Mouse (Mus musculus): ENCODE results near the gene Arhgef2. TPM values are rescaled to one million over a fixed set of nuclear protein-coding genes. Genes with fewer than 3 reads are reported as not detected.

Gene Arhgef2
- polyA plus RNA-seq, 1 experiment from 2014 or later, result 210 TPM

DNA sequence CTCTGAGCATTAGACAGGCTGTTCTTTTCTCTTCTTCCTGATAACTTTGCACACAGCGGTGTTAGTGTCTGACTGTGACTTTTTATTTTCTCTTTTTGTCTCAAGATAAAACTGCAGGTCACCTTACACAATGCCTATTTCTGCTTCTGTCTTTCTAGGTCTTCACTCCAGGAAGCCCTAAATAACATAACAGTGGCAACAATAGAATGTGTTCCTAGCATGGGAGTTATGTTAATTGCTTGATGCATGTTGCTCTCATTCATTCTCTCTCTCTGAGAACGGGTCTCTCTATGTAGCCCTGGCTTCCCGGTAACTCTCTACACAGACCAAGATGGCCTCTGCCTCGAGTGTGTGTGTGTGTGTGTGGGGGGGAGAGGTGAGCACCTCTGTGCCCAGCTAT lies 3.3 kb upstream of the Arhgef2 start:
- ATAC-seq, result no peak
- no peak overlapping the region for H3K9ac ChIP-seq (replicated peaks; ENCODE audit: low read depth, low read length)
- no peak overlapping the region for H3K4me3 ChIP-seq (replicated peaks; ENCODE audit: low read length)
- 70% methylated on average over 4 of the region's 4 CpGs for WGBS
- H3K27ac ChIP-seq (ENCODE audit: low read length), result no peak overlapping the region
- H3K4me2 ChIP-seq (ENCODE audit: low read length), result no peak overlapping the region
- no peaks in the 10 kb centered on the region for H3K27me3 ChIP-seq (replicated peaks; ENCODE audit: control insufficient read depth, insufficient read depth, low read length)
- H3K36me3 ChIP-seq (ENCODE audit: control insufficient read depth, insufficient read depth), result no peaks in the 10 kb centered on the region
- peaks cover 3% of the 10 kb centered on the region; the same call in 1 of the 2 replicates for H3K4me1 ChIP-seq (replicated peaks; ENCODE audit: control insufficient read depth, insufficient read depth, low read length)
- H3K9me3 ChIP-seq (ENCODE audit: control insufficient read depth, low read length), result no peaks in the 10 kb centered on the region

- WGBS, result 30% methylated on average over 6 of the region's 6 CpGs
- no peaks in the 10 kb centered on the region for H3K36me3 ChIP-seq (ENCODE audit: control insufficient read depth, insufficient read depth)
- H3K27me3 ChIP-seq (replicated peaks; ENCODE audit: control insufficient read depth, insufficient read depth, low read length), result no peaks in the 10 kb centered on the region
- no peak overlapping the region for H3K27ac ChIP-seq (ENCODE audit: low read length)
- ATAC-seq, result no peak
- no peak overlapping the region for H3K9ac ChIP-seq (replicated peaks; ENCODE audit: low read depth, low read length)
- no peak overlapping the region for H3K4me3 ChIP-seq (replicated peaks; ENCODE audit: low read length)
- H3K9me3 ChIP-seq (ENCODE audit: control insufficient read depth, low read length), result no peaks in the 10 kb centered on the region
- peaks cover 7% of the 10 kb centered on the region for H3K4me1 ChIP-seq (replicated peaks; ENCODE audit: control insufficient read depth, insufficient read depth, low read length)
- no peak overlapping the region for H3K4me2 ChIP-seq (ENCODE audit: low read length)
Measured at GRCm38 (mm10) chr3:88603714-88604161, 2.0 kb upstream of the Arhgef2 start.

GRCm38 (mm10) chr3:88604863-88605262 lies 903 bp upstream of the Arhgef2 start:
- 90% methylated on average over 7 of the region's 7 CpGs for WGBS

DNA sequence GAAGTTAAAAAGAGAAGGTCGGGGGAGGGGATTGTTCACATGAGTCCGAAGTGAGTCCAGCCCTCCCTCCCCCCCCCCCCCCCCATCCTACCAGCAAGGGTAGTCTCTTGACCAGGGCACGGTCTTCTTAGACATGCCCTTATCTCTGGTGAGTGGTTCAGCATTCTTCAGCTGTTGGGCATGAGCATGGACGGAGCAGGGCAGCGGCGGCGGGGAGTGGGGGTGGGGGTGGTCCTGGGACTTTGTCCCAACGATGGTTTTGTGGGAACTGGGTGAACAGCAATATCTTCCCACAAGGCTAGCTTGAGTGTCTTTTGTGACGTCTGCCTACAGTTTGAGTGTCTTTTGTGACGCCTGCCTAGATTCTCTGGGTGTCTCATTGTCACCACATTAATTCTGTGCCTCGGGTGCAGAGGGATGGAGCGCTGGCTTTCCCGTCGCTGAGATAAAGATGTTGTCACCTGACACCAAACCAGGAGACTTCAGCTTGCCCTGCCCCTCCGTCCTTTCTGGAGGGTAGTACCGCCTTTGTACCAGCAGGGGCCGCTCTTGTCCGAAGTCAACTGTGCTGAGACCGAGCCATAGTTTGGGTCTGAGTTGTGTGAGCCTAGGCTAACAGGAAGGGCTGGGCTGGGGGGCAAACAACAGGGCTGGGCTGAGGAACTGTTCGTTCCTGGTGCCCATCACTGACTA lies 1.4 kb downstream of the Arhgef2 start:
- under 1% methylated on average over 20 of the region's 20 CpGs for WGBS
- Histone ChIP-seq H3K4me2 (ENCODE audit: low read length) (peak overlapping the region; percentile 51), H3K9ac (replicated peaks; ENCODE audit: low read depth, low read length) (peak overlapping the region; percentile 40), H3K27ac (ENCODE audit: low read length) (no peak overlapping the region), H3K36me3 (ENCODE audit: control insufficient read depth, insufficient read depth) (no peaks in the 10 kb centered on the region), H3K4me1 (replicated peaks; ENCODE audit: control insufficient read depth, insufficient read depth, low read length) (peaks cover 7% of the 10 kb centered on the region), H3K27me3 (replicated peaks; ENCODE audit: control insufficient read depth, insufficient read depth, low read length) (no peaks in the 10 kb centered on the region), H3K9me3 (ENCODE audit: control insufficient read depth, low read length) (no peaks in the 10 kb centered on the region), H3K4me3 (replicated peaks; ENCODE audit: low read length) (peak overlapping the region; percentile 29)
- ATAC-seq, result peak; percentile 91

More at GRCm38 (mm10) chr3:88604863-88605262, 903 bp upstream of the Arhgef2 start:
- H3K9me3 ChIP-seq (ENCODE audit: control insufficient read depth, low read length), result no peaks in the 10 kb centered on the region
- no peak overlapping the region for H3K4me3 ChIP-seq (replicated peaks; ENCODE audit: low read length)
- no peak overlapping the region for H3K27ac ChIP-seq (ENCODE audit: low read length)
- no peak overlapping the region for H3K9ac ChIP-seq (replicated peaks; ENCODE audit: low read depth, low read length)
- no peaks in the 10 kb centered on the region for H3K36me3 ChIP-seq (ENCODE audit: control insufficient read depth, insufficient read depth)
- H3K4me1 ChIP-seq (replicated peaks; ENCODE audit: control insufficient read depth, insufficient read depth, low read length), result peaks cover 7% of the 10 kb centered on the region
- H3K27me3 ChIP-seq (replicated peaks; ENCODE audit: control insufficient read depth, insufficient read depth, low read length), result no peaks in the 10 kb centered on the region
- no peak overlapping the region for H3K4me2 ChIP-seq (ENCODE audit: low read length)
- no peak for ATAC-seq

DNA sequence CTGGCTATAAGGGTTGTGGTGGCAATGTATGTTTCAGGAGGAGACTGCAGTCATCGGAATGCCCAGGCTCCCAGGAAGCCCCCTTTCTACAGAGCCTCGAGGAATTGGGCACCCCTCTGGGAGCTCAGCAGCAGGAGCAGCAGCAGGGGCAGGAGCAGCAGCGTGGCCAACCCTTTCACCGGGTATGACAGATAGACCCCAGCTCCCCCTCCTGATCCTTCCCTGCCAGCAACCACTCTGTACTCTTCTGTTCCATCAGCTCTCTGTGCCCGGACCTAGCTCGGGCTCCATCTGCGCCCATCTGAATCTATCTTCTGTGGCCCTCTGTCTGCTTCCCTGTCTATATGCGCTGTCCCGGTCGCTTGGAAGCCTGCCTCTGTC lies 2.0 kb downstream of the Arhgef2 start:
- peaks cover 7% of the 10 kb centered on the region for H3K4me1 ChIP-seq (replicated peaks; ENCODE audit: control insufficient read depth, insufficient read depth, low read length)
- H3K4me3 ChIP-seq (replicated peaks; ENCODE audit: low read length), result peak overlapping the region; percentile 21
- ATAC-seq, result peak; percentile 67
- H3K4me2 ChIP-seq (ENCODE audit: low read length), result peak overlapping the region; percentile 51
- no peak overlapping the region for H3K27ac ChIP-seq (ENCODE audit: low read length)
- no peaks in the 10 kb centered on the region for H3K9me3 ChIP-seq (ENCODE audit: control insufficient read depth, low read length)
- H3K27me3 ChIP-seq (replicated peaks; ENCODE audit: control insufficient read depth, insufficient read depth, low read length), result no peaks in the 10 kb centered on the region
- 21% methylated on average over 10 of the region's 10 CpGs for WGBS
- H3K36me3 ChIP-seq (ENCODE audit: control insufficient read depth, insufficient read depth), result no peaks in the 10 kb centered on the region
- H3K9ac ChIP-seq (replicated peaks; ENCODE audit: low read depth, low read length), result peak overlapping the region; percentile 36; the same call in 1 of the 2 replicates

GRCm38 (mm10) chr3:88609066-88609465 lies 3.3 kb downstream of the Arhgef2 start:
- H3K4me3 ChIP-seq (replicated peaks; ENCODE audit: low read length), result no peak overlapping the region
- WGBS, result 85% methylated on average over 4 of the region's 4 CpGs
- ATAC-seq, result no peak
- H3K4me1 ChIP-seq (replicated peaks; ENCODE audit: control insufficient read depth, insufficient read depth, low read length), result peaks cover 7% of the 10 kb centered on the region
- no peak overlapping the region for H3K4me2 ChIP-seq (ENCODE audit: low read length)
- no peak overlapping the region for H3K27ac ChIP-seq (ENCODE audit: low read length)
- no peaks in the 10 kb centered on the region for H3K36me3 ChIP-seq (ENCODE audit: control insufficient read depth, insufficient read depth)
- no peak overlapping the region for H3K9ac ChIP-seq (replicated peaks; ENCODE audit: low read depth, low read length)
- H3K27me3 ChIP-seq (replicated peaks; ENCODE audit: control insufficient read depth, insufficient read depth, low read length), result no peaks in the 10 kb centered on the region
- H3K9me3 ChIP-seq (ENCODE audit: control insufficient read depth, low read length), result no peaks in the 10 kb centered on the region

DNA sequence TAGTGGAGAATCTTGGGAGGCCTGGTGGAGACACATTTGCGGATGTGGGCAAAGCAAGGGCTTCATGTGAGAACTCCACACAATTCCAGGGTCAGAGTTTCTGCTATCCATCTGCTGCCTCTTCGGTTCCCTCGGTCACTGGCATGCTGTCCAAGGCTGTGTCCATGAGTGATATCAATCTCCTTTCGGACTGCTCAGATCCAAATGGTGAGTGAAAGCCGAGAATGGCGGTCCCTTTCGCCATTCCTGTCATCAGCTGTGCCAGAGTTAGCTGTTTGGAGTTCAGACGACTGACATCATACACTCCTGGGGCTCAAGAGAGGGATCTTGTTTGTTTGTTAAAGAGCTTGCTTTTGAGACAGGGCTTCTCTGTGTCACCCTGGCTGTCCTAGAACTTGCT lies 8.7 kb downstream of the Arhgef2 start:
- H3K4me1 ChIP-seq (replicated peaks; ENCODE audit: control insufficient read depth, insufficient read depth, low read length), result peaks cover 11% of the 10 kb centered on the region
- no peak overlapping the region for H3K9ac ChIP-seq (replicated peaks; ENCODE audit: low read depth, low read length)
- H3K9me3 ChIP-seq (ENCODE audit: control insufficient read depth, low read length), result no peaks in the 10 kb centered on the region
- 82% methylated on average over 8 of the region's 8 CpGs for WGBS
- no peaks in the 10 kb centered on the region for H3K27me3 ChIP-seq (replicated peaks; ENCODE audit: control insufficient read depth, insufficient read depth, low read length)
- no peak overlapping the region for H3K27ac ChIP-seq (ENCODE audit: low read length)
- ATAC-seq, result no peak
- H3K4me3 ChIP-seq (replicated peaks; ENCODE audit: low read length), result no peak overlapping the region
- no peaks in the 10 kb centered on the region for H3K36me3 ChIP-seq (ENCODE audit: control insufficient read depth, insufficient read depth)
- H3K4me2 ChIP-seq (ENCODE audit: low read length), result no peak overlapping the region

DNA sequence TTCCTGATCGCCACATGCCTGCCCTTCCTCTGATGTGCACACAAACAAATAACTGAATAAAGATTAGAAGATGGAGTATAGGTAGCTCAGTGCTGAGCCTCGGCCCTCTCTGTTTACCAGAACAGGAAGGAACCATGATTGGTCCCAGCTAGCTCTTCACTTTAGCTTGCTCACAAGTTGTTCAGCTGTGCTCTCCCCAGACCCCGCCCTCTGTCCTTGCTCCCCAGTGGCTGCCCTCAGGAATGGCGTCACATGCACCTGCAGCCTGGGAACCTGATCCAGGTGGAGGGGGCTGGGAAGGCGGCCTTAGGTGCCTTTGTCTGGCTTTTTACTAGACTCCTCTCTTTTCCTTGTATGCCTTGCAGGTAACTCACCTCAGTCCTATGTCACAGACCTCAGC lies 9.4 kb downstream of the Arhgef2 start:
- H3K4me2 ChIP-seq (ENCODE audit: low read length), result no peak overlapping the region
- no peak for ATAC-seq
- no peaks in the 10 kb centered on the region for H3K36me3 ChIP-seq (ENCODE audit: control insufficient read depth, insufficient read depth)
- H3K9me3 ChIP-seq (ENCODE audit: control insufficient read depth, low read length), result no peaks in the 10 kb centered on the region
- no peak overlapping the region for H3K4me3 ChIP-seq (replicated peaks; ENCODE audit: low read length)
- H3K4me1 ChIP-seq (replicated peaks; ENCODE audit: control insufficient read depth, insufficient read depth, low read length), result peaks cover 11% of the 10 kb centered on the region
- H3K27ac ChIP-seq (ENCODE audit: low read length), result no peak overlapping the region
- 68% methylated on average over 5 of the region's 5 CpGs for WGBS
- no peak overlapping the region for H3K9ac ChIP-seq (replicated peaks; ENCODE audit: low read depth, low read length)
- H3K27me3 ChIP-seq (replicated peaks; ENCODE audit: control insufficient read depth, insufficient read depth, low read length), result no peaks in the 10 kb centered on the region

DNA sequence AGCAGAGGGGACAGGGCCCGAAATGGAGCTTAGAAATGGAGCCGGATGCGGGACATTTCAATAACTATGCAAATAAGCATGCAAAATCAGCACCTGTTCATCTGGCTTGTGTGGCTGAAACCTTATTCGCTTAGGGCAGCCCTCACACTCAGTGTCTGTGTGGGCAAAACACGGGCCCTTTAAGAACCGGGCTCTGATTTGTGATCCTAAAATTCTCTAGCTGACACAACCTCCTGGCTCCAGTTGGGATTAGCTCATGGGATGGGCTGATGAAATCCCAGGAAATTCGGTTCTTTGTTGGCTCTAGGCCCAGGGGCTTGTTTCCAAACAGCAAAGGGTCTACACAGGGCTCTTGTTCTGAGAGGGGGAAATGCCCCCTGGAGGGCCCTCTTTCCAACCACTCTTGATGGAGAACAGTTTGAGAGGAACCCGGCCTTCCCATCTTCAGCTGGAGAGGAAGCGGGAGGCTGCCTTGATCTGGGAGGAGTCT lies 10.2 kb downstream of the Arhgef2 start:
- no peak overlapping the region for H3K4me3 ChIP-seq (replicated peaks; ENCODE audit: low read length)
- peaks cover 14% of the 10 kb centered on the region for H3K4me1 ChIP-seq (replicated peaks; ENCODE audit: control insufficient read depth, insufficient read depth, low read length)
- no peaks in the 10 kb centered on the region for H3K27me3 ChIP-seq (replicated peaks; ENCODE audit: control insufficient read depth, insufficient read depth, low read length)
- no peak overlapping the region for H3K27ac ChIP-seq (ENCODE audit: low read length)
- no peaks in the 10 kb centered on the region for H3K36me3 ChIP-seq (ENCODE audit: control insufficient read depth, insufficient read depth)
- H3K9me3 ChIP-seq (ENCODE audit: control insufficient read depth, low read length), result no peaks in the 10 kb centered on the region
- WGBS, result 28% methylated on average over 9 of the region's 9 CpGs
- peak; percentile 42 for ATAC-seq
- peak overlapping the region; percentile 12; the same call in 1 of the 2 replicates for H3K4me2 ChIP-seq (ENCODE audit: low read length)
- no peak overlapping the region for H3K9ac ChIP-seq (replicated peaks; ENCODE audit: low read depth, low read length)
